Mouse (Mus musculus): ENCODE results near the gene Tmco4. TPM values are rescaled to one million over a fixed set of nuclear protein-coding genes. Genes with fewer than 3 reads are reported as not detected.

Gene Tmco4
- polyA plus RNA-seq, 1 experiment from 2014 or later, result 6.1 TPM

GRCm38 (mm10) chr4:138975194-138975593, 2.5 kb downstream of the Tmco4 start:
- no peaks in the 10 kb centered on the region for H3K36me3 ChIP-seq
- WGBS, result 33% methylated on average over 3 of the region's 3 CpGs
- no peaks in the 10 kb centered on the region for H3K27me3 ChIP-seq
- no peak overlapping the region for H3K4me3 ChIP-seq (replicated peaks)
- ATAC-seq (replicated peaks; ENCODE audit: low FRiP score), result no peak
- H3K4me2 ChIP-seq, result no peak overlapping the region
- H3K9me3 ChIP-seq (replicated peaks), result no peaks in the 10 kb centered on the region
- peak overlapping the region; percentile 34; the same call in 1 of the 2 replicates for H3K27ac ChIP-seq
- no peak overlapping the region for H3K9ac ChIP-seq
- peaks cover 31% of the 10 kb centered on the region for H3K4me1 ChIP-seq

DNA sequence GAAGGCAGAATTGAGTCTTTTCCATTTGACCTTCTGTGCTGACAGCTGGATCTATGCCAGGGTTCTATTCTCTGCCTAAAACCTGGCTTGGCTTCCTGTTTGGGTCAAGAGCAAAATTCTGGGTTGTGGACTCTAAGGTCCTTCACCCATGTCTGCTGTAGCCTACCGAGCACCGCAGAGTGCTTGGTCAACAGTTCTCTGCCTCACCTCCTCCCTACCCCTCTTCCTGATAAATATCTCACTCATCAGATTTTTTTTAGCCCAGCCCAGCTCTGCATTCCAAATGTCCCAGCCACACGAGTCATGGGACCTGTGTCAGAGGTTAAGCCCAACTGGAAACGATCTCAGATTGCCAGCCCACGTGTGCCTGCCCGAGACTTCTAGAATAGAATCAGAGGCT, 3.4 kb downstream of the Tmco4 start:
- ATAC-seq (replicated peaks; ENCODE audit: low FRiP score), result no peak

DNA sequence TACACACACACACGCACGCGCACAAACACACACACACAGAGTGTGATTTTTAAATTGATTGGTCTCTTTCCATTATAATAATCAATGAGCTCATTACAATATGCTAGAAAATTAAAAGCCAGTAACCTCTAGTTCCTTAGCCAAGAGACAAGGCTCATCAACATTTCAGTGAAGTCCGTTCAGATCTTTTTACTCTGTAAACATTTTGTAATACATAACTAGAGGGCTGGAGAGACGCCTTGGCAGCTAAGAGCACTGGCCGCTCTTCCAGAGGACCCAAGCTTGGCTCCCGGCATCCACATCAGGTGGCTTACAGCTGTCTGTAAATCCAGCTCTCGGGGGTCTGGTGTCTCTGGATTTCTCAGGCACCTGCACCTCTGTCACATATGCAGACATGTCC, 7.3 kb downstream of the Tmco4 start:
- H3K4me1 ChIP-seq, result peaks cover 11% of the 10 kb centered on the region
- no peak for ATAC-seq (replicated peaks; ENCODE audit: low FRiP score)
- no peaks in the 10 kb centered on the region for H3K27me3 ChIP-seq
- no peaks in the 10 kb centered on the region for H3K9me3 ChIP-seq (replicated peaks)
- WGBS, result 87% methylated on average over 8 of the region's 8 CpGs
- no peak overlapping the region for H3K4me3 ChIP-seq (replicated peaks)
- H3K4me2 ChIP-seq, result no peak overlapping the region
- H3K36me3 ChIP-seq, result no peaks in the 10 kb centered on the region
- no peak overlapping the region for H3K27ac ChIP-seq
- no peak overlapping the region for H3K9ac ChIP-seq

More for the DNA sequence above, 3.4 kb downstream of the Tmco4 start:
- H3K9me3 ChIP-seq (replicated peaks), result no peaks in the 10 kb centered on the region
- no peaks in the 10 kb centered on the region for H3K27me3 ChIP-seq
- H3K4me3 ChIP-seq (replicated peaks), result no peak overlapping the region
- no peak overlapping the region for H3K4me2 ChIP-seq
- peaks cover 28% of the 10 kb centered on the region for H3K4me1 ChIP-seq
- no peaks in the 10 kb centered on the region for H3K36me3 ChIP-seq
- no peak overlapping the region for H3K27ac ChIP-seq
- no peak overlapping the region for H3K9ac ChIP-seq
- WGBS, result 37% methylated on average over 6 of the region's 6 CpGs

GRCm38 (mm10) chr4:138980771-138981420, 8.2 kb downstream of the Tmco4 start:
- WGBS, result 21% methylated on average over 12 of the region's 12 CpGs
- Histone ChIP-seq H3K4me2 (peak overlapping the region; percentile 20), H3K27me3 (no peaks in the 10 kb centered on the region), H3K4me1 (peaks cover 4% of the 10 kb centered on the region), H3K9me3 (replicated peaks) (no peaks in the 10 kb centered on the region), H3K4me3 (replicated peaks) (no peak overlapping the region), H3K9ac (no peak overlapping the region), H3K36me3 (no peaks in the 10 kb centered on the region), H3K27ac (no peak overlapping the region)
- ATAC-seq (replicated peaks; ENCODE audit: low FRiP score), result no peak

DNA sequence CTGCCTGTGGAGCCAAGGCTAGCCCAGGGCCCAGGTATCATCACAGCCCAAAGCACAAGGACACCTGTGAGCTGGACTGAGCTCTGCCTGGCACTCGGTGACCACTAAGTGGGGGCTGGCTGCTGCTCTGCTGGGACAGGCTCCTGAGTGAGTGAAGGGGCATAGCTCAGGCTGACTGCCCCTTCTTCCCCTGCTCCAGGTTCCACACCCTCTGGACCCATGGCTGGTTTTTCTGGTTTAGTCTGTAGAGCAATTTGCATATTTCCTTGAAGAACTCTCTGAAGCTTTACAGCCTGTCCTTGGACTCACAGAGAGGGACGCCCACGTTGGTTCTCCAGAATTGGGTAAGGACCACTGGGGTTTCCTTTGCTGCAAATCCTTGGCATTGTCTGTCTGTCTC, 10.7 kb downstream of the Tmco4 start:
- peak; percentile 64 for ATAC-seq (replicated peaks; ENCODE audit: low FRiP score)
- Histone ChIP-seq H3K36me3 (no peaks in the 10 kb centered on the region), H3K27me3 (no peaks in the 10 kb centered on the region), H3K9ac (no peak overlapping the region), H3K4me1 (no peaks in the 10 kb centered on the region), H3K4me3 (replicated peaks) (no peak overlapping the region), H3K27ac (peak overlapping the region; percentile 29; the same call in 1 of the 2 replicates), H3K4me2 (no peak overlapping the region), H3K9me3 (replicated peaks) (no peaks in the 10 kb centered on the region)
- 72% methylated on average over 3 of the region's 3 CpGs for WGBS

- no peak for ATAC-seq (replicated peaks; ENCODE audit: low FRiP score)
- Histone ChIP-seq H3K9me3 (replicated peaks) (no peaks in the 10 kb centered on the region), H3K9ac (no peak overlapping the region), H3K4me3 (replicated peaks) (no peak overlapping the region), H3K27me3 (no peaks in the 10 kb centered on the region), H3K36me3 (no peaks in the 10 kb centered on the region), H3K4me1 (no peaks in the 10 kb centered on the region), H3K27ac (no peak overlapping the region), H3K4me2 (no peak overlapping the region)
- 76% methylated on average over 7 of the region's 7 CpGs for WGBS
These were observed 12.1 kb downstream of the Tmco4 start for GRCm38 (mm10) chr4:138984744-138985143.

- WGBS, result 62% methylated on average over 5 of the region's 5 CpGs
- Histone ChIP-seq H3K4me1 (no peaks in the 10 kb centered on the region), H3K36me3 (no peaks in the 10 kb centered on the region), H3K27me3 (no peaks in the 10 kb centered on the region), H3K4me3 (replicated peaks) (no peak overlapping the region), H3K27ac (no peak overlapping the region), H3K9me3 (replicated peaks) (no peaks in the 10 kb centered on the region), H3K4me2 (no peak overlapping the region), H3K9ac (no peak overlapping the region)
- ATAC-seq (replicated peaks; ENCODE audit: low FRiP score), result 0 out of 2 replicates have a peak, but pooled peaks have one; percentile 54
These were observed 13.6 kb downstream of the Tmco4 start for GRCm38 (mm10) chr4:138986280-138986679.

GRCm38 (mm10) chr4:138994389-138994788, 21.7 kb downstream of the Tmco4 start:
- Histone ChIP-seq H3K27ac (no peak overlapping the region), H3K4me1 (no peaks in the 10 kb centered on the region), H3K4me2 (no peak overlapping the region), H3K27me3 (no peaks in the 10 kb centered on the region), H3K9ac (no peak overlapping the region), H3K4me3 (replicated peaks) (no peak overlapping the region), H3K9me3 (replicated peaks) (no peaks in the 10 kb centered on the region), H3K36me3 (0 out of 2 replicates have a peak, but pooled peaks cover 3% of the 10 kb centered on the region)
- 69% methylated on average over 3 of the region's 3 CpGs for WGBS
- no peak for ATAC-seq (replicated peaks; ENCODE audit: low FRiP score)

- H3K4me1 ChIP-seq, result peaks cover 5% of the 10 kb centered on the region; the same call in 1 of the 2 replicates
- no peak overlapping the region for H3K27ac ChIP-seq
- no peak for ATAC-seq (replicated peaks; ENCODE audit: low FRiP score)
- H3K4me3 ChIP-seq (replicated peaks), result no peak overlapping the region
- whole genome bisulfite sequencing, result 78% methylated on average over 5 of the region's 5 CpGs
- H3K27me3 ChIP-seq, result no peaks in the 10 kb centered on the region
- no peak overlapping the region for H3K9ac ChIP-seq
- 0 out of 2 replicates have a peak, but pooled peaks cover 3% of the 10 kb centered on the region for H3K36me3 ChIP-seq
- no peak overlapping the region for H3K4me2 ChIP-seq
- no peaks in the 10 kb centered on the region for H3K9me3 ChIP-seq (replicated peaks)
These were observed 23.7 kb downstream of the Tmco4 start for GRCm38 (mm10) chr4:138996410-138996809.

DNA sequence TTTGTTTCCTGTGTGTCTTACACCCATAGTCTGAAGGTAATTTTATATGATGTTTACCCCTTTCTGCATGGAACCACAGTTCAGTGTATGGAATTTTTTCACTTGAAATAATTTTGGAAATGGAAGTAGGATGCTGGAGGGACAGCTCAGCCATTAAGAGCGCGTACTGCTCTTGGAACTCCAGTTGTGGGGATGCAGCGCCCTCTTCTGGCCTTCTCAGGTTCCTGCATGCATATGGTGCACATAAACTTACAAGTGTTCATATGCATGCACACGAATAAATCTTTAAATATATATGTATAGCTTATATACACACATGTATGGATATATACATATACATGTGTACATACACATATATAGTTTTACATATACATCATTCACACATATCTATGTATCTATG, 24.4 kb downstream of the Tmco4 start:
- Histone ChIP-seq H3K4me1 (peaks cover 5% of the 10 kb centered on the region; the same call in 1 of the 2 replicates), H3K9me3 (replicated peaks) (no peaks in the 10 kb centered on the region), H3K27me3 (no peaks in the 10 kb centered on the region), H3K4me2 (no peak overlapping the region), H3K4me3 (replicated peaks) (no peak overlapping the region), H3K9ac (no peak overlapping the region), H3K36me3 (0 out of 2 replicates have a peak, but pooled peaks cover 3% of the 10 kb centered on the region), H3K27ac (no peak overlapping the region)
- no peak for ATAC-seq (replicated peaks; ENCODE audit: low FRiP score)
- WGBS, result 85% methylated on average over 4 of the region's 4 CpGs

- 70% methylated on average over 11 of the region's 11 CpGs for WGBS
- no peaks in the 10 kb centered on the region for H3K27me3 ChIP-seq
- H3K36me3 ChIP-seq, result 0 out of 2 replicates have a peak, but pooled peaks cover 3% of the 10 kb centered on the region
- no peak overlapping the region for H3K27ac ChIP-seq
- H3K4me2 ChIP-seq, result no peak overlapping the region
- H3K4me3 ChIP-seq (replicated peaks), result no peak overlapping the region
- peaks cover 5% of the 10 kb centered on the region; the same call in 1 of the 2 replicates for H3K4me1 ChIP-seq
- no peaks in the 10 kb centered on the region for H3K9me3 ChIP-seq (replicated peaks)
- no peak overlapping the region for H3K9ac ChIP-seq
- no peak for ATAC-seq (replicated peaks; ENCODE audit: low FRiP score)
These were observed 25.9 kb downstream of the Tmco4 start for GRCm38 (mm10) chr4:138998611-138999010.

GRCm38 (mm10) chr4:139001026-139001425, 28.3 kb downstream of the Tmco4 start:
- WGBS, result 61% methylated on average over 2 of the region's 2 CpGs

More at GRCm38 (mm10) chr4:139001026-139001425, 28.3 kb downstream of the Tmco4 start:
- no peak; the same call in 1 of the 2 replicates for ATAC-seq (replicated peaks; ENCODE audit: low FRiP score)
- no peak overlapping the region for H3K9ac ChIP-seq
- H3K27me3 ChIP-seq, result 0 out of 2 replicates have a peak, but pooled peaks cover 4% of the 10 kb centered on the region
- no peak overlapping the region for H3K27ac ChIP-seq
- no peak overlapping the region; the same call in 1 of the 2 replicates for H3K4me2 ChIP-seq
- no peak overlapping the region for H3K4me3 ChIP-seq (replicated peaks)
- 0 out of 2 replicates have a peak, but pooled peaks cover 3% of the 10 kb centered on the region for H3K36me3 ChIP-seq
- peaks cover 11% of the 10 kb centered on the region; the same call in 1 of the 2 replicates for H3K4me1 ChIP-seq
- no peaks in the 10 kb centered on the region for H3K9me3 ChIP-seq (replicated peaks)
